Mouse (Mus musculus) gastrocnemius, postnatal 36 days (tissue): ENCODE measurements at regions not wholly inside any gene's neighbourhood (a gene's known extent, or its start where the extent isn't known, plus 50 kb on each side); places are given as distances from the start of the nearest gene placed in this dataset.
A peak's percentile ranks its signal among the peaks of the same experiment; 100 is the strongest.

Source experiments
- DNase-seq, 2 experiments: peaks; one replicate each; pipeline ENCODE4 v3.0.0; 2022
- intact Hi-C: fragments of 180-260 bp; cut with DNase I; formaldehyde crosslinking; loops from one replicate; pipeline ENCODE4 v1.15.1; 2025
- microRNA-seq, 2 experiments: library from miRNA; unstranded; fragments of <30 nt; microRNA quantifications; one replicate each; pipeline ENCODE4 v1.2.0; 2021

DNA sequence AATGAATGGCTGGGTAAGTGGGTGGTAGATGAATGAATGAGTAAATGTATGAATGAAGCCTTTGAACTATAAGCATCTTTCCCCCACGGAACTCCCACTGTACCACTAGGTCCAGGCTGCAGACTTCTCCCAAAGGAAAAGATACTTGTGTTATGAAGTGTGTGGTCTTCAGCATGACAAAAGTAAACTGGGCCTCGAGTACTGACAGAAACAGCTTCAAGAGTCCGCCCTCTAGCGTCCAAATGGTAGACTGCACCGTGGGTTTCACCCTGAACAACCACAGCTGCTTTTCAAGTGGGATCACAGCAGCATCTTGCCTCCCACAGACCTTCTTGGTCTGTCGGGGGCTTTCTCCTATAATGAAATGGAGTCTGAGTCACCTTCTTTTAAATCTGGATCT, 54.7 kb upstream of the Ankrd34c start:
- DNase-seq, result peak; percentile 20 to 28
- intact Hi-C loops, result no loop called here

DNA sequence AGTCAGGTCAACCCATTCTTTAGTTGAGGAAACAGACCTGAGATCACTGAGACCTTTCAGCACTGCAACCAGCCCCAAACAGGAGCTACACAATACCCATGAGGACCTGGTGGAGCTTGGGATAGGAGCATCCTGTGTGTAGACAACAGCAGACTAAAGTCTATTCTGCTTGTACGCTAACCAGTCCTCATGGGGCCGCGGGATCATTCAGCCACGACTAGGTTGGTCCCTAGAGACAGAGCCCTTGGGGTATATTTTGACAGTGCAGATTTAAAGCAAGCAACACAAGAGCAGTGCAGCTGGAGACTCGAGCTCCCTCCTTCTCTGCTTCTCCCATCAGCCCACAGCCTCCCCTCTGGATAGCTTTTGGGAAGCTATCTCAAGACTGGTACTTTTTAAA, 51.7 kb upstream of the Ankrd34c start:
- no peak for DNase-seq
- intact Hi-C loops, result no loop called here

DNA sequence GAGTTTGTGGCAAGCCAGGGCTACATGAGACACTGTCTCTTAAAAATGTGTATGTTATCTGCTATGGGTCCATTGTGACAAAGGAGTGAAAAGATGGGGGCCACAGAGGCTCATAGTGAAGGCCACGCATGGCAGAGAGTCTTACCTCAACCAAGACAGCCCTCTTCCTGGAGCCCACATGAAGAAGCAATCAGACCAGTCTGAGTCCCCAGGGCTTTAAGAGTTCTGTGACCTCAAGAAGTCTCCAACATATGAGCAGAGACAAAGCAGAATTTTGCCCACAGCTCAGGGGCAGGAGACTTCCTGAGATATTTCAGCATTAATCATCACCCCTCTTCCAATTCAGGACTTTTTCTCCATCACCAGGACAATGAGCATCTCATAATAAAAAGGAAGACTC, 50.4 kb upstream of the Ankrd34c start:
- DNase-seq, result no peak
- intact Hi-C loops, result no loop called here

Small RNA genes in the stretch of these regions (microRNA-seq; reads per million reads assigned to microRNA genes)
- 55.7 to 106 reads per million in 2 experiments for gene Mir184
